In genomic region chr1:64844978-64845377, GRCm38 (mm10) we compare ENCODE assay signal across 22 mouse cellular contexts.
"Had no signal": no experiment of that assay in that cellular context is flagged by ENCODE, and none has a peak within 500 bp of the region (broad histone marks: within the 10 kb centered on the region; RNA-seq: fewer than 3 reads in every experiment).

No protein-coding gene starts in this region.

- DNase-seq: lung, adult 2 months; lung, postnatal 14 days; lung, postnatal 36 days; retina, postnatal 1 day; right cerebral cortex, adult 18-20 months; right cerebral cortex, postnatal 25 days; right cerebral cortex, postnatal 4 days; spleen, adult 18-20 months; thymus, adult 2 months; thymus, postnatal 25 days; thymus, postnatal 4 days had no signal

- H3K4me3 ChIP-seq: lung, embryonic 15.5 days; megakaryocyte, embryonic 14.5 days; midbrain, embryonic 13.5 days; midbrain, embryonic 15.5 days; neural tube, embryonic 13.5 days; neural tube, embryonic 15.5 days; stomach, embryonic 15.5 days had no signal

- H3K27me3 ChIP-seq: lung, embryonic 15.5 days; megakaryocyte, embryonic 14.5 days; midbrain, embryonic 13.5 days; midbrain, embryonic 15.5 days; neural tube, embryonic 13.5 days; neural tube, embryonic 15.5 days; stomach, embryonic 15.5 days had no signal

- H3K9me3 ChIP-seq: lung, embryonic 15.5 days; megakaryocyte, embryonic 14.5 days; midbrain, embryonic 13.5 days; midbrain, embryonic 15.5 days; neural tube, embryonic 13.5 days; neural tube, embryonic 15.5 days; stomach, embryonic 15.5 days had no signal

- H3K27ac ChIP-seq: lung, embryonic 15.5 days; macrophage; midbrain, embryonic 13.5 days; midbrain, embryonic 15.5 days; neural tube, embryonic 13.5 days; neural tube, embryonic 15.5 days; stomach, embryonic 15.5 days; stomach, postnatal 0 days had no signal

- ATAC-seq: lung, postnatal 0 days; midbrain, embryonic 13.5 days; midbrain, embryonic 15.5 days had no signal

- H3K9ac ChIP-seq: lung, embryonic 15.5 days; midbrain, embryonic 13.5 days; midbrain, embryonic 15.5 days; neural tube, embryonic 13.5 days; neural tube, embryonic 15.5 days; stomach, embryonic 15.5 days had no signal

- H3K4me2 ChIP-seq: lung, embryonic 15.5 days; midbrain, embryonic 11.5 days; midbrain, embryonic 13.5 days; midbrain, embryonic 15.5 days; neural tube, embryonic 13.5 days; neural tube, embryonic 15.5 days; stomach, embryonic 15.5 days had no signal

- H3K36me3 ChIP-seq: lung, embryonic 15.5 days; midbrain, embryonic 13.5 days; midbrain, embryonic 15.5 days; neural tube, embryonic 13.5 days; neural tube, embryonic 15.5 days; stomach, embryonic 15.5 days had no signal
